ENCODE assay signal across 29 mouse cellular contexts in the genomic region with DNA sequence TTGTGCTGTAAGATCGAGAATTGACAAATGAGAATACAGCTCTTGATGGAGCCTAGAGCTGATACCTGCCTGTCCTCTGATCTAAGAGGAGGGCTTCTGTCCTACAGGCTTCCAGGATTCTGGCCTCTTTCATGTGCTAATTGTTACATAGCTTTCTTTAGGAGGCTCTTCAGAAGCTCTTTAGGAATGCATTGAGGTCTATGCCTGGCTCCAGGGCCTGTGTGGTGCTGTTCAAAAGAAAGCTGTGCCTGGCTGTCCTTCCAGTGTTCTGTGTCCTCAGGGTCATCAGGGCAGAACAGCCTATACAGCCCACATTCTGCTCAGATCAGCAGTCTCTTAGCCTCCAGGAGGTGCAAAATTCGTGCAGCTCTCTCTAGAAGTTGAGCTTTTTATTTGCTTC. TPM values are rescaled to one million over a fixed set of nuclear protein-coding genes. Genes with fewer than 3 reads are reported as not detected.
A peak's percentile ranks its signal among the peaks of the same experiment; 100 is the strongest.
DNase-seq lines count a peak whose midpoint lies in the region; ATAC-seq and TF ChIP-seq lines count a peak whose summit lies in the region.
"Had no signal": no experiment of that assay in that cellular context is flagged by ENCODE, and none has a peak within 500 bp of the region (broad histone marks: within the 10 kb centered on the region; RNA-seq: fewer than 3 reads in every experiment).

No protein-coding gene starts in this region.

- H3K27me3 ChIP-seq in heart, embryonic 10.5 days (ENCODE audit: insufficient read depth, poor library complexity, severe bottlenecking) = no peaks in the 10 kb centered on the region
- no peaks in the 10 kb centered on the region for H3K27me3 ChIP-seq in ES-Bruce4 (ENCODE audit: control insufficient read depth, insufficient read depth, low read length, poor library complexity, severe bottlenecking)
- no peaks in the 10 kb centered on the region for H3K27me3 ChIP-seq in intestine, embryonic 16.5 days (replicated peaks; ENCODE audit: control insufficient read depth, insufficient read depth, low read length)
- H3K27me3 ChIP-seq: CH12.LX; embryonic facial prominence, embryonic 12.5 days; forebrain, embryonic 13.5 days; forebrain, embryonic 15.5 days had no signal

- TF ChIP-seq EP300 in ES-Bruce4 (IDR thresholded peaks at IDR 0.05; ENCODE audit: insufficient read depth, low read depth, low read length) = peak; percentile 81

- ATAC-seq in intestine, embryonic 16.5 days = no peak
- ATAC-seq: activated CD4-positive, CD25-positive, alpha-beta regulatory T cell, adult 4 months; CD4-positive, CD25-positive, alpha-beta regulatory T cell, adult 4 months; forebrain, embryonic 13.5 days; forebrain, embryonic 15.5 days had no signal

- peaks cover 5% of the 10 kb centered on the region; the same call in 1 of the 2 replicates for H3K4me1 ChIP-seq in heart, embryonic 10.5 days
- H3K4me1 ChIP-seq in ES-Bruce4 (ENCODE audit: control insufficient read depth, insufficient read depth, low read length) = peaks cover 7% of the 10 kb centered on the region
- H3K4me1 ChIP-seq in ES-E14 (ENCODE audit: control insufficient read depth in 2 of 2, insufficient read depth in 2 of 2, low read length in 2 of 2, poor library complexity in 1 of 2) = peaks cover 2 to 7% of the 10 kb centered on the region in 2 experiments; a peak in 2 of 4 replicates
- no peaks in the 10 kb centered on the region for H3K4me1 ChIP-seq in intestine, embryonic 16.5 days (ENCODE audit: control insufficient read depth, insufficient read depth, low read length)
- H3K4me1 ChIP-seq: embryonic facial prominence, embryonic 10.5 days; embryonic facial prominence, embryonic 12.5 days; forebrain, embryonic 13.5 days; forebrain, embryonic 15.5 days had no signal

- H3K4me3 ChIP-seq in heart, embryonic 10.5 days = no peak overlapping the region
- H3K4me3 ChIP-seq in ES-Bruce4 (ENCODE audit: low read depth, low read length) (no peak overlapping the region), ES-E14 (ENCODE audit: insufficient read depth in 1 of 2, low read depth in 1 of 2, low read length in 2 of 2, poor library complexity in 1 of 2, severe bottlenecking in 1 of 2) (no peak overlapping the region)
- H3K4me3 ChIP-seq in intestine, embryonic 16.5 days (ENCODE audit: low read length) = no peak overlapping the region
- H3K4me3 ChIP-seq: embryonic facial prominence, embryonic 10.5 days; embryonic facial prominence, embryonic 12.5 days; forebrain, embryonic 13.5 days; forebrain, embryonic 15.5 days had no signal

- in situ Hi-C loops in ES-E14 (cut with MboI; ENCODE audit: low sequenced_read_pairs in 2 of 2, unreplicated experiment in 2 of 2) = no loop called here

- DNase-seq in heart, embryonic 10.5 days (ENCODE audit: low spot score) = peak; percentile 22
- no peak for DNase-seq in heart, adult 11 months
- DNase-seq in ES-E14 (ENCODE audit: low read depth, low spot score) = peak; percentile 53
- peak; percentile 20 for DNase-seq in WW6 (ENCODE audit: low read depth, low spot score)
- no peak for DNase-seq in right cerebral cortex, adult 2 months (ENCODE audit: low spot score in 2 of 2)
- DNase-seq in kidney, postnatal 25 days = no peak
- DNase-seq: adrenal gland, adult 8-10 months; adrenal gland, postnatal 14 days; adrenal gland, postnatal 36 days; B cell, adult 2 months; cerebellum, adult 11-12 months; cerebellum, adult 2 months; cerebellum, adult 9-10 months; cerebellum, postnatal 10 days; cerebellum, postnatal 25 days had no signal

- H3K9me3 ChIP-seq in heart, embryonic 10.5 days = no peaks in the 10 kb centered on the region
- H3K9me3 ChIP-seq in ES-Bruce4 (replicated peaks; ENCODE audit: control insufficient read depth, insufficient read depth, low read length, poor library complexity, severe bottlenecking) (no peaks in the 10 kb centered on the region), ES-E14 (ENCODE audit: control insufficient read depth, insufficient read depth, low read depth, low read length) (no peaks in the 10 kb centered on the region)
- no peaks in the 10 kb centered on the region for H3K9me3 ChIP-seq in intestine, embryonic 16.5 days (ENCODE audit: control insufficient read depth, low read length)
- H3K9me3 ChIP-seq: embryonic facial prominence, embryonic 10.5 days; embryonic facial prominence, embryonic 12.5 days; forebrain, embryonic 13.5 days; forebrain, embryonic 15.5 days had no signal

- H3K9ac ChIP-seq in ES-Bruce4 (ENCODE audit: low read depth, poor library complexity, severe bottlenecking) (no peak overlapping the region), ES-E14 (ENCODE audit: insufficient read depth, low read depth, low read length, poor library complexity, severe bottlenecking) (no peak overlapping the region)
- no peak overlapping the region for H3K9ac ChIP-seq in intestine, embryonic 16.5 days (ENCODE audit: low read depth, low read length)
- H3K9ac ChIP-seq: embryonic facial prominence, embryonic 12.5 days; forebrain, embryonic 13.5 days; forebrain, embryonic 15.5 days had no signal

- TF ChIP-seq POLR2A in ES-Bruce4 (IDR thresholded peaks at IDR 0.05; ENCODE audit: insufficient read depth, low read length) = no peak

- 57% methylated on average over 2 of the region's 2 CpGs for WGBS in heart, embryonic 10.5 days
- 64% methylated on average over 2 of the region's 2 CpGs for WGBS in intestine, embryonic 16.5 days

- TF ChIP-seq CTCF in ES-Bruce4 (IDR thresholded peaks at IDR 0.05; ENCODE audit: low read depth, low read length) = no peak

- no peak overlapping the region for H3K4me2 ChIP-seq in intestine, embryonic 16.5 days (ENCODE audit: low read depth, low read length)
- H3K4me2 ChIP-seq: embryonic facial prominence, embryonic 12.5 days; forebrain, embryonic 13.5 days; forebrain, embryonic 15.5 days had no signal

- H3K27ac ChIP-seq in heart, embryonic 10.5 days = no peak overlapping the region
- 0 out of 2 replicates have a peak overlapping the region, but pooled peaks have one; percentile 71 for H3K27ac ChIP-seq in ES-Bruce4 (ENCODE audit: insufficient read depth, low read length)
- no peak overlapping the region; the same call in 1 of the 2 replicates for H3K27ac ChIP-seq in ES-E14 (ENCODE audit: insufficient read depth, low read depth, low read length, poor library complexity, severe bottlenecking)
- no peak overlapping the region for H3K27ac ChIP-seq in intestine, embryonic 16.5 days (ENCODE audit: low read length)
- H3K27ac ChIP-seq: embryonic facial prominence, embryonic 10.5 days; embryonic facial prominence, embryonic 12.5 days; forebrain, embryonic 13.5 days; forebrain, embryonic 15.5 days had no signal

- H3K36me3 ChIP-seq in heart, embryonic 10.5 days = no peaks in the 10 kb centered on the region
- H3K36me3 ChIP-seq in ES-Bruce4 (ENCODE audit: control insufficient read depth, insufficient read depth, low read length, poor library complexity, severe bottlenecking) (no peaks in the 10 kb centered on the region), ES-E14 (ENCODE audit: control insufficient read depth, insufficient read depth, low read length, poor library complexity, severe bottlenecking) (no peaks in the 10 kb centered on the region)
- no peaks in the 10 kb centered on the region for H3K36me3 ChIP-seq in intestine, embryonic 16.5 days (ENCODE audit: control insufficient read depth, insufficient read depth, low read length)
- H3K36me3 ChIP-seq: embryonic facial prominence, embryonic 10.5 days; embryonic facial prominence, embryonic 12.5 days; forebrain, embryonic 15.5 days had no signal

TF ChIP-seq in ES-E14, 5 proteins besides CTCF, POLR2A, EP300 and RAD21:
- TF ChIP-seq ZC3H11A (IDR thresholded peaks at IDR 0.05; ENCODE audit: borderline replicate concordance, low read depth, low read length) (no peak), MAFK (IDR thresholded peaks at IDR 0.05; ENCODE audit: insufficient read depth, low read depth, low read length) (no peak), ZNF384 (IDR thresholded peaks at IDR 0.05; ENCODE audit: low read depth, low read length) (no peak), CHD2 (IDR thresholded peaks at IDR 0.05; ENCODE audit: low read depth, low read length) (no peak), HCFC1 (IDR thresholded peaks at IDR 0.05; ENCODE audit: borderline replicate concordance, insufficient read depth, low read length) (no peak)

RNA-seq across cellular contexts. Expression of gene Izumo1r, which starts 31.1 kb away (rescaled TPM):
- 0.10 TPM in 1 of 2 replicates, not detected in the other for polyA plus RNA-seq in heart, embryonic 10.5 days (2016; fragmentation: Nextera tagmentation; extraction: Ambion mirVana)
- not detected in 2 replicates for polyA plus RNA-seq in ES-Bruce4 (2011; ENCODE audit: insufficient read depth, insufficient read length, low read depth, missing spikeins)
- 0.16 and 0.31 TPM in 2 replicates for total RNA-seq in ES-E14 (2012; rRNA removed)
- not detected in 2 replicates for polyA plus RNA-seq in intestine, embryonic 16.5 days (2015; fragmentation: Nextera tagmentation; extraction: Ambion mirVana)
- total RNA-seq: adrenal gland, adult 18-20 months; adrenal gland, adult 8-10 months; adrenal gland, postnatal 14 days; adrenal gland, postnatal 36 days; CH12.LX; MEL had no signal
- polyA plus RNA-seq: cerebellum, adult 2 months; cortical plate, adult 2 months; forebrain, embryonic 11.5 days; forebrain, embryonic 13.5 days; forebrain, embryonic 15.5 days; frontal cortex, adult 2 months had no signal

Comparison
In these comparisons a context has a peak if more than half of its experiments do, and no peak if none do; other contexts are left out.
1. DNase-seq: peak in heart, embryonic 10.5 days (single experiment), ES-E14 (single experiment) and WW6 (single experiment); none in heart, adult 11 months (single experiment), right cerebral cortex, adult 2 months (0 of 2) and kidney, postnatal 25 days (0 of 2).